Mouse (Mus musculus) neural tube, embryonic 15.5 days (tissue): ENCODE data around the gene Macf1. TPM values are rescaled to one million over a fixed set of nuclear protein-coding genes. Genes with fewer than 3 reads are reported as not detected.

Source experiments
- ATAC-seq: fragments of 200-750 bp; cut with Nextera tagmentation; 2 replicates; pipeline ENCODE4 v1.8.0; 2017; ENCODE audit warnings: mild to moderate bottlenecking, moderate TSS enrichment, moderate library complexity; ENCODE audit not compliant: low FRiP score
- H3K27ac ChIP-seq: fragments of 300-500 bp; sonication (generic); replicated peaks from 2 replicates; pipeline ENCODE4 v1.5.1; 2015; ENCODE audit warnings: mild to moderate bottlenecking, inconsistent platforms
- H3K27me3 ChIP-seq: fragments of 300-500 bp; sonication (generic); replicated peaks from 2 replicates; pipeline ENCODE4 v1.6.1; 2015; ENCODE audit warnings: inconsistent platforms
- H3K36me3 ChIP-seq: fragments of 300-500 bp; sonication (generic); 2 replicates; pipeline ENCODE4 v1.6.1; 2015; ENCODE audit warnings: inconsistent platforms
- H3K4me1 ChIP-seq: fragments of 300-500 bp; sonication (generic); 2 replicates; pipeline ENCODE4 v1.6.1; 2015; ENCODE audit warnings: inconsistent platforms
- H3K4me2 ChIP-seq: fragments of 300-500 bp; sonication (generic); 2 replicates; pipeline ENCODE4 v1.6.1; 2015; ENCODE audit warnings: inconsistent platforms, mild to moderate bottlenecking, moderate library complexity
- H3K4me3 ChIP-seq: fragments of 300-500 bp; sonication (generic); replicated peaks from 2 replicates; pipeline ENCODE4 v1.5.1; 2015; ENCODE audit warnings: mild to moderate bottlenecking, inconsistent platforms
- H3K9ac ChIP-seq: fragments of 300-500 bp; sonication (generic); replicated peaks from 2 replicates; pipeline ENCODE4 v1.6.1; 2015; ENCODE audit warnings: mild to moderate bottlenecking, inconsistent platforms
- H3K9me3 ChIP-seq: fragments of 300-500 bp; sonication (generic); replicated peaks from 2 replicates; pipeline ENCODE4 v1.6.1; 2016; ENCODE audit warnings: inconsistent platforms
- WGBS: fragments of 180-500 bp; shearing (Covaris S2); methylation state at CpG from one replicate; pipeline ENCODE4 v1.1.7; 2015; ENCODE audit warnings: mixed read lengths; 5-methylcytosine and 5-hydroxymethylcytosine counted together
- polyA plus RNA-seq: library from polyadenylated mRNA; unstranded; fragments of >200 nt; fragmentation: Nextera tagmentation; extraction: Ambion mirVana; gene quantifications from 2 replicates; pipeline ENCODE4 v1.2.1, GENCODE M21; 2015

The Macf1 gene
- polyA plus RNA-seq, 1 experiment from 2014 or later: 62.6 TPM

GRCm38 (mm10) chr4:123631654-123632053 lies 52.5 kb downstream of the Macf1 start:
- ATAC-seq: no peak
- Histone ChIP-seq H3K9ac (no peak overlapping the region), H3K27ac (no peak overlapping the region), H3K27me3 (no peaks in the 10 kb centered on the region), H3K4me3 (no peak overlapping the region), H3K9me3 (no peaks in the 10 kb centered on the region), H3K4me2 (no peak overlapping the region), H3K36me3 (no peaks in the 10 kb centered on the region), H3K4me1 (peaks cover 10% of the 10 kb centered on the region)
- WGBS: 84% methylated on average over 3 of the region's 3 CpGs

- Histone ChIP-seq H3K36me3 (no peaks in the 10 kb centered on the region), H3K4me2 (no peak overlapping the region), H3K27me3 (no peaks in the 10 kb centered on the region), H3K9ac (no peak overlapping the region), H3K4me1 (peaks cover 22% of the 10 kb centered on the region), H3K27ac (no peak overlapping the region), H3K4me3 (no peak overlapping the region), H3K9me3 (no peaks in the 10 kb centered on the region)
- no peak for ATAC-seq
- WGBS: 65% methylated on average over 5 of the region's 5 CpGs
Observed at GRCm38 (mm10) chr4:123627683-123628082, 56.5 kb downstream of the Macf1 start.

GRCm38 (mm10) chr4:123625332-123626072 lies 58.7 kb downstream of the Macf1 start:
- no peaks in the 10 kb centered on the region for H3K9me3 ChIP-seq
- no peak overlapping the region for H3K4me2 ChIP-seq
- H3K4me3 ChIP-seq: no peak overlapping the region
- H3K27me3 ChIP-seq: no peaks in the 10 kb centered on the region
- no peaks in the 10 kb centered on the region for H3K36me3 ChIP-seq
- WGBS: 79% methylated on average over 6 of the region's 6 CpGs
- no peak overlapping the region for H3K9ac ChIP-seq
- H3K27ac ChIP-seq: no peak overlapping the region
- ATAC-seq: no peak
- peaks cover 22% of the 10 kb centered on the region for H3K4me1 ChIP-seq

GRCm38 (mm10) chr4:123624438-123624837 lies 59.7 kb downstream of the Macf1 start:
- no peak overlapping the region for H3K9ac ChIP-seq
- H3K4me1 ChIP-seq: peaks cover 22% of the 10 kb centered on the region
- H3K4me3 ChIP-seq: no peak overlapping the region
- H3K27me3 ChIP-seq: no peaks in the 10 kb centered on the region
- H3K9me3 ChIP-seq: no peaks in the 10 kb centered on the region
- no peak overlapping the region for H3K4me2 ChIP-seq
- peak overlapping the region; percentile 29 for H3K27ac ChIP-seq
- no peak for ATAC-seq
- WGBS: 9% methylated on average over 5 of the region's 5 CpGs
- H3K36me3 ChIP-seq: no peaks in the 10 kb centered on the region

DNA sequence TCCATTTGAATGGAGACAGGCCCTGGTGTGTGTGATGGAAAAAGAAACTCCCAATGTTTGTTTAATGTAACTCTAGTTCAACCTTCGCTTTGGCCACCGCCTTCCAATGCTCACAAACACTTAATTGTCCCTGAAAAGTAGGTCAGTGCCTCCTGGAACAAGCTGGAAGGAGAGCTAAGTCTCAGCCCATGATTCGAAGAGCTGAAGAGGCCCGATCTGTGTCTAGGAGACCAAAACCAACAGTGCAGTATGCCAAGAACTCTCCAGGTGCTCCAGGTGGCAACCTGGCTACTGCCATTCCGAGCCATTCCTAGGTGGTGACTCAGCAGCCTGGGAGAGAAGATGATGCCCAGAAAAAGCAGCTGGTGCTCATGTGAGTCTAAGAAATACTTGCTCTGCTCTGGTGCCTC lies 60.4 kb downstream of the Macf1 start:
- Histone ChIP-seq H3K4me3 (no peak overlapping the region), H3K36me3 (no peaks in the 10 kb centered on the region), H3K4me1 (peaks cover 22% of the 10 kb centered on the region), H3K4me2 (no peak overlapping the region), H3K9ac (no peak overlapping the region), H3K9me3 (no peaks in the 10 kb centered on the region), H3K27ac (peak overlapping the region; percentile 29; the same call in 1 of the 2 replicates), H3K27me3 (no peaks in the 10 kb centered on the region)
- 0 out of 2 replicates have a peak, but pooled peaks have one; percentile 3 for ATAC-seq
- WGBS: 75% methylated on average over 5 of the region's 5 CpGs

- Histone ChIP-seq H3K4me3 (no peak overlapping the region), H3K4me2 (no peak overlapping the region), H3K27me3 (no peaks in the 10 kb centered on the region), H3K36me3 (no peaks in the 10 kb centered on the region), H3K9me3 (no peaks in the 10 kb centered on the region), H3K9ac (no peak overlapping the region), H3K4me1 (peaks cover 28% of the 10 kb centered on the region), H3K27ac (no peak overlapping the region)
- no peak for ATAC-seq
Observed at GRCm38 (mm10) chr4:123621732-123622131, 62.4 kb downstream of the Macf1 start.

DNA sequence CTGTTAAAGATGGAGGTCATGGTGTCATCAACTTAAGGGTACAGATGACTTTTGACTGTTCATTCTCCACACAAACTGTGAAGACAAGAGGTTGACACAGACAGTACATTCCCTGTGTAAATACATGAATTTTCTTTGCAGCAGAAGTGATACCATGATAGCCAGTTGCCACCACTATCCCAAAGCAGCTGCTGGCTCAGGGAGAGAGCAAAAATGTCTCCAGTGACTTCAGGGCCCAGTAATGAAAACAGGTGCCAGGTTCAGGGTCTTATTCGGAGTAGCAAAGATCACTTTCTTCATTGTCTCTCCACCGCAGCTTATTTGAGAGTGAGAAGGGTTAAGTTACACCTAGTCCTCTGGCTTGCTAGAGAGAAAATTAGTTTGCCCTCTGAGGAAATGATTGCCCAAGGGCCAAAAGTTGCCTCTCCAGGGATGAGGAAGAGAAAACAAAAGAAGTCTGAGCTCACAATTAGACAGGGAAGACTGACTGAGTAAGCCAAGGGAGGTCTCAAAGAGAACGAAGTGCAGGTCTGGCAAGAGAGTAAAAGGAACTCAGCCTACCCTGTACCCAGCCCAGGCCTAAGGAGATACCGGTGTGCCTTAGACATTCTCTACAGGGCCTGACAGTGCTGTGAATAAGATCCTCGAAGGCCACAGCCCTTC lies 66.3 kb downstream of the Macf1 start:
- H3K9me3 ChIP-seq: no peaks in the 10 kb centered on the region
- peaks cover 20% of the 10 kb centered on the region for H3K4me1 ChIP-seq
- 84% methylated on average over 5 of the region's 5 CpGs for WGBS
- no peak for ATAC-seq
- no peak overlapping the region for H3K4me3 ChIP-seq
- 0 out of 2 replicates have a peak overlapping the region, but pooled peaks have one; percentile 64 for H3K27ac ChIP-seq
- no peak overlapping the region for H3K4me2 ChIP-seq
- H3K27me3 ChIP-seq: no peaks in the 10 kb centered on the region
- H3K36me3 ChIP-seq: no peaks in the 10 kb centered on the region
- no peak overlapping the region for H3K9ac ChIP-seq

DNA sequence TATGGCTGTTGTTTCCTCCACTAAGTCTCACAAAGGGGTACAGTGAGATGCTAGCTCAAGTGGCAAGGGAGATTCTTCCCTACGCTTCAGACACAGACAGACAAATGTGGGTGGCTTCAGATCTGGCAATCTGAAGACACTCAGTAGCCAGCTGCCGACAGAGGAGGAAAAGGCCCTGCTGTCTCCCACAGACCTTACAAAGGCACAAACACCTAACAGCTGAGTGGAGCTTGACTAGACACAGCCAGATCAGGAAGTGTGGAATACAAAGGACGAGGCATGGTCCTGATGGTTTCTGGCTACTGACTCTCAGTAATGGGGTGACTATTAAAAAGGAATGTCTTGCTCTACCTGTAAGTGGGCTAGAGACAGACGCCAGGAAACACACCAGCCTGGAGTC lies 67.2 kb downstream of the Macf1 start:
- H3K36me3 ChIP-seq: no peaks in the 10 kb centered on the region
- 48% methylated on average over 4 of the region's 4 CpGs for WGBS
- peaks cover 24% of the 10 kb centered on the region for H3K4me1 ChIP-seq
- no peaks in the 10 kb centered on the region for H3K27me3 ChIP-seq
- H3K27ac ChIP-seq: peak overlapping the region; percentile 64; the same call in 1 of the 2 replicates
- no peaks in the 10 kb centered on the region for H3K9me3 ChIP-seq
- H3K9ac ChIP-seq: no peak overlapping the region
- no peak overlapping the region for H3K4me2 ChIP-seq
- H3K4me3 ChIP-seq: no peak overlapping the region
- ATAC-seq: no peak

- ATAC-seq: no peak
- Histone ChIP-seq H3K9ac (no peak overlapping the region), H3K4me1 (peaks cover 24% of the 10 kb centered on the region), H3K36me3 (no peaks in the 10 kb centered on the region), H3K4me2 (no peak overlapping the region), H3K9me3 (no peaks in the 10 kb centered on the region), H3K27ac (peak overlapping the region; percentile 64; the same call in 1 of the 2 replicates), H3K4me3 (no peak overlapping the region), H3K27me3 (no peaks in the 10 kb centered on the region)
Observed at GRCm38 (mm10) chr4:123616501-123616900, 67.7 kb downstream of the Macf1 start.

GRCm38 (mm10) chr4:123613309-123613947 lies 70.7 kb downstream of the Macf1 start:
- Histone ChIP-seq H3K4me3 (no peak overlapping the region), H3K27ac (no peak overlapping the region), H3K4me2 (no peak overlapping the region), H3K9me3 (no peaks in the 10 kb centered on the region), H3K27me3 (no peaks in the 10 kb centered on the region), H3K36me3 (no peaks in the 10 kb centered on the region), H3K4me1 (peaks cover 24% of the 10 kb centered on the region), H3K9ac (no peak overlapping the region)
- WGBS: 72% methylated on average over 7 of the region's 7 CpGs
- no peak for ATAC-seq

DNA sequence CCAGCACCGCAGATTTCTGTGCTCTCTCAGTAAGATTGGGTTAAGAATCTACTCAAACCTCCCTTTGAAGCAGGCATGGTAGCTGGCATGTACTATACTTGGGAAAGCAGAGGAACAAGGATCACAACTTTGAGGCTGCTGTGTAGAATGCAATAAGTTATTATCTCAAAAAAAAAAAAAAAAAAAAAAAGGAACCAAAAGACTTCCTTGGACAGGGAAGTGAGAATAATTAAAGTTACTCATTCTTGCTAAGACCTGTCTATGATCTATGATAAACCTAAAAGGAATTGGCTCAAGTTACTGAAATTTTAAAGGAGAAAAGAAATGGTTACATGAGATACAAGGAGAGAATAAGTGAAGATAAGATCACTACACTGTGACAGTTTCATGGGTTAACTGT lies 72.2 kb downstream of the Macf1 start:
- H3K4me3 ChIP-seq: no peak overlapping the region
- H3K4me1 ChIP-seq: peaks cover 15% of the 10 kb centered on the region
- no peaks in the 10 kb centered on the region for H3K27me3 ChIP-seq
- H3K36me3 ChIP-seq: no peaks in the 10 kb centered on the region
- no peak for ATAC-seq
- no peak overlapping the region for H3K27ac ChIP-seq
- H3K9ac ChIP-seq: no peak overlapping the region
- no peak overlapping the region for H3K4me2 ChIP-seq
- H3K9me3 ChIP-seq: no peaks in the 10 kb centered on the region
- 95% methylated on average over 1 of the region's 1 CpGs for WGBS

DNA sequence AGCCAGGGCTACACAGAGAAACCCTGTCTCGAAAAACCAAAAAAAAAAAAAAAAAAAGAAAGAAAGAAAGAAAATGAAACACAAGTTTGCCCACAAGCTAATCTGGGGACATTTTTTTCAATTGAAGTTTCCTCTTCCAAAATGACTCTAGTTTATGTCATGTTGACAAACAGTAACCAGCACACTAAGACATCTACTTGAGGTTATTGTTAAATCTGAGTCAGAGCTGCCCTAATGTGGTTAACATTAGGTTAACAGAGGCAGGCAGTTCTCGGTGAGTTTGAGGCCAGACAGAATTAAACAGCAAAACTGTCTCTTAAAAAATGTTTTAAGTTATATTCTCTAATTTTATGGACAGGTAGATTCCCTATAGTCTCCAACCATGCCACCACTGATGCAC lies 72.9 kb downstream of the Macf1 start:
- H3K4me3 ChIP-seq: no peak overlapping the region
- no peak overlapping the region for H3K27ac ChIP-seq
- H3K36me3 ChIP-seq: no peaks in the 10 kb centered on the region
- no peaks in the 10 kb centered on the region for H3K27me3 ChIP-seq
- no peak overlapping the region for H3K9ac ChIP-seq
- no peaks in the 10 kb centered on the region for H3K9me3 ChIP-seq
- no peak overlapping the region for H3K4me2 ChIP-seq
- no peak for ATAC-seq
- peaks cover 13% of the 10 kb centered on the region for H3K4me1 ChIP-seq
- WGBS: 95% methylated on average over 2 of the region's 2 CpGs
